Mouse (Mus musculus) liver, embryonic 12.5 days (tissue): ENCODE data around the gene Kmt2a. TPM values are rescaled to one million over a fixed set of nuclear protein-coding genes. Genes with fewer than 3 reads are reported as not detected.
A peak's percentile ranks its signal among the peaks of the same experiment; 100 is the strongest.
"Not testable (repeated sequence)": the region's sequence is repeated elsewhere in the genome, so short reads cannot be mapped to it uniquely, and the experiment has no call there.

ENCODE experiments used
- ATAC-seq: fragments of 200-750 bp; cut with Nextera tagmentation; 2 replicates; pipeline ENCODE4 v1.8.0; 2017; ENCODE audit warnings: moderate number of reproducible peaks, mild to moderate bottlenecking, moderate library complexity
- H3K27ac ChIP-seq: fragments of 300-500 bp; sonication (generic); 2 replicates; pipeline ENCODE4 v1.5.1; 2016; ENCODE audit warnings: mild to moderate bottlenecking
- H3K27me3 ChIP-seq: fragments of 300-500 bp; sonication (generic); replicated peaks from 2 replicates; pipeline ENCODE4 v1.6.1; 2016; ENCODE audit warnings: mild to moderate bottlenecking, moderate library complexity
- H3K36me3 ChIP-seq: fragments of 300-500 bp; sonication (generic); 2 replicates; pipeline ENCODE4 v1.6.1; 2016; ENCODE audit warnings: mild to moderate bottlenecking, moderate library complexity
- H3K4me1 ChIP-seq: fragments of 300-500 bp; sonication (generic); 2 replicates; pipeline ENCODE4 v1.6.1; 2016
- H3K4me2 ChIP-seq: fragments of 300-500 bp; sonication (generic); 2 replicates; pipeline ENCODE4 v1.6.1; 2016; ENCODE audit warnings: mild to moderate bottlenecking, moderate library complexity
- H3K4me3 ChIP-seq: fragments of 300-500 bp; sonication (generic); 2 replicates; pipeline ENCODE4 v1.5.1; 2016; ENCODE audit warnings: mild to moderate bottlenecking, moderate library complexity
- H3K9ac ChIP-seq: fragments of 300-500 bp; sonication (generic); 2 replicates; pipeline ENCODE4 v1.6.1; 2016; ENCODE audit warnings: mild to moderate bottlenecking, moderate library complexity
- H3K9me3 ChIP-seq: fragments of 300-500 bp; sonication (generic); replicated peaks from 2 replicates; pipeline ENCODE4 v1.6.1; 2016; ENCODE audit warnings: mild to moderate bottlenecking, moderate library complexity
- WGBS: fragments of 180-500 bp; shearing (Covaris S2); methylation state at CpG from one replicate; pipeline ENCODE4 v1.1.7; 2016; ENCODE audit not compliant: insufficient replicate concordance; 5-methylcytosine and 5-hydroxymethylcytosine counted together
- polyA plus RNA-seq: library from polyadenylated mRNA; unstranded; fragments of >200 nt; fragmentation: Nextera tagmentation; extraction: Ambion mirVana; gene quantifications from 2 replicates; pipeline ENCODE4 v1.2.1, GENCODE M21; 2016

The Kmt2a gene
- polyA plus RNA-seq, 1 experiment from 2014 or later = 8.4 TPM

DNA sequence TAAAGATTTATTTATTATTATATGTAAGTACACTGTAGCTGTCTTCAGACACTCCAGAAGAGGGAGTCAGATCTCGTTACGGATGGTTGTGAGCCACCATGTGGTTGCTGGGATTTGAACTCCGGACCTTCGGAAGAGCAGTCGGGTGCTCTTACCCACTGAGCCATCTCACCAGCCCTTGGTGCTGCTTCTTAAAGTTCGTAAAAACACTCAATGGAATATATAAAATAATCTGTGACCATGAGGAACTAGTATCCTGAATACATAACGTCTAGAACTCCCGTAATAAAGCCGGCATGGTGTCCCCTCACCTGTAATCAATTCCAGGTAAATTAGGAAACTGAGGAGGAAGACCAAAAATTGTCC is 113.1 kb downstream of the Kmt2a start:
- Histone ChIP-seq H3K4me2 (peak overlapping the region; percentile 84), H3K4me3 (peak overlapping the region; percentile 94), H3K27ac (peak overlapping the region; percentile 95), H3K4me1 (peaks cover 43% of the 10 kb centered on the region), H3K9ac (peak overlapping the region; percentile 96; the same call in 1 of the 2 replicates)
- 0 out of 2 replicates have a peak, but pooled peaks have one; percentile 6 for ATAC-seq
- H3K27me3 ChIP-seq, H3K36me3 ChIP-seq, H3K9me3 ChIP-seq: not testable (repeated sequence)
- 38% methylated on average over 7 of the region's 9 CpGs for WGBS

- no peaks in the 10 kb centered on the region for H3K27me3 ChIP-seq
- peak within 1 kb of the TSS; percentile 96 for H3K9ac ChIP-seq
- peak; percentile 89 for ATAC-seq
- peaks cover 46% of the 10 kb centered on the region for H3K4me1 ChIP-seq
- WGBS = under 1% methylated on average over 74 of the region's 82 CpGs
- no peaks in the 10 kb centered on the region for H3K9me3 ChIP-seq
- H3K4me2 ChIP-seq = peak within 1 kb of the TSS; percentile 84
- peak within 1 kb of the TSS; percentile 94 for H3K4me3 ChIP-seq
- H3K27ac ChIP-seq = peak within 1 kb of the TSS; percentile 95
- 0 out of 2 replicates have a peak, but pooled peaks cover 2% of the 10 kb centered on the region for H3K36me3 ChIP-seq
Measured at GRCm38 (mm10) chr9:44767101-44768028, 113.7 kb downstream of the Kmt2a start, which contains the start of the genes Arcn1 and Ift46. Arcn1 (minus strand) TSS chr9:44767845. Ift46 (plus strand) TSS chr9:44767908.

DNA sequence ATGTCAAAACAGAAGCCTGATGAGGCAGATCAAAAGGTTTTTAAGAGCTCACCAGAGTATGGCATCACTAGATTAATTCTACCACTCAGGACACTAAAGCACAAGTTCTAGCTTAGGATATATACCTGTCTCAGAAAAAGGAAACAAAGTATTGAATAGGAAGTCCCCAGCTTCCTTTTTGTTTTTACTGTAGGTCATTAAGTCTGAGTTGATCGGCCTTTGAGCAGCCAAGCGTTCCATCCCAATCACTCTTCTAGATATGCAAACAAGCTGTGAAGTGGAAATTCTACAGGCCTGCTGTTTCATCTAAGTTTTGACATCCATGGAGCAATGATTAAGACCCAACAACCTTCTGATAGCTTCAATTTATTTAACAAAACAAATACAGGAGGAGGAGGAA is 120.2 kb downstream of the Kmt2a start:
- ATAC-seq = no peak
- Histone ChIP-seq H3K9me3 (no peaks in the 10 kb centered on the region), H3K27ac (no peak overlapping the region), H3K27me3 (no peaks in the 10 kb centered on the region), H3K4me3 (no peak overlapping the region), H3K4me1 (peaks cover 35% of the 10 kb centered on the region), H3K9ac (no peak overlapping the region), H3K4me2 (no peak overlapping the region), H3K36me3 (peaks cover 61% of the 10 kb centered on the region)
- 72% methylated on average over 2 of the region's 2 CpGs for WGBS

Other genes starting within 250 kb of the Kmt2a start
- gene Treh, start 208.1 kb downstream of the Kmt2a start, polyA plus RNA-seq = not detected in 2 replicates
- 5.2 and 6.5 TPM in 2 replicates for gene Phldb1, start 146.1 kb downstream of the Kmt2a start, polyA plus RNA-seq
- 127 TPM in 2 replicates for gene Arcn1, start 113.5 kb downstream of the Kmt2a start, polyA plus RNA-seq
- gene Ift46, start 113.4 kb downstream of the Kmt2a start, polyA plus RNA-seq = 24.3 and 24.7 TPM in 2 replicates
- 0.81 and 1.6 TPM in 2 replicates for gene Tmem25, start 82.0 kb downstream of the Kmt2a start, polyA plus RNA-seq
- 11.6 and 12.3 TPM in 2 replicates for gene Ttc36, start 78.2 kb downstream of the Kmt2a start, polyA plus RNA-seq
- 523 and 553 TPM in 2 replicates for gene Atp5l, start 39.4 kb upstream of the Kmt2a start, polyA plus RNA-seq
- gene Ube4a, start 84.3 kb upstream of the Kmt2a start, polyA plus RNA-seq = 14.8 and 15.1 TPM in 2 replicates
- gene Cd3g, start 99.1 kb upstream of the Kmt2a start, polyA plus RNA-seq = not detected in 2 replicates
- not detected in 2 replicates for gene Cd3d, start 100.5 kb upstream of the Kmt2a start, polyA plus RNA-seq
- gene Cd3e, start 128.3 kb upstream of the Kmt2a start, polyA plus RNA-seq = not detected in 2 replicates
- 3.9 and 4.9 TPM in 2 replicates for gene Mpzl2, start 158.5 kb upstream of the Kmt2a start, polyA plus RNA-seq
- gene Mpzl3, start 173.9 kb upstream of the Kmt2a start, polyA plus RNA-seq = 0.63 and 1.1 TPM in 2 replicates
- gene Jaml, start 197.9 kb upstream of the Kmt2a start, polyA plus RNA-seq = 0.12 TPM in 1 of 2 replicates, not detected in the other
- gene Scn2b, start 236.5 kb upstream of the Kmt2a start, polyA plus RNA-seq = 0.70 and 0.90 TPM in 2 replicates